Mouse (Mus musculus): ENCODE data around the gene Gdf15. TPM values are rescaled to one million over a fixed set of nuclear protein-coding genes. Genes with fewer than 3 reads are reported as not detected.

Gdf15 gene
- total RNA-seq, 2 experiments from 2014 or later = not detected

DNA sequence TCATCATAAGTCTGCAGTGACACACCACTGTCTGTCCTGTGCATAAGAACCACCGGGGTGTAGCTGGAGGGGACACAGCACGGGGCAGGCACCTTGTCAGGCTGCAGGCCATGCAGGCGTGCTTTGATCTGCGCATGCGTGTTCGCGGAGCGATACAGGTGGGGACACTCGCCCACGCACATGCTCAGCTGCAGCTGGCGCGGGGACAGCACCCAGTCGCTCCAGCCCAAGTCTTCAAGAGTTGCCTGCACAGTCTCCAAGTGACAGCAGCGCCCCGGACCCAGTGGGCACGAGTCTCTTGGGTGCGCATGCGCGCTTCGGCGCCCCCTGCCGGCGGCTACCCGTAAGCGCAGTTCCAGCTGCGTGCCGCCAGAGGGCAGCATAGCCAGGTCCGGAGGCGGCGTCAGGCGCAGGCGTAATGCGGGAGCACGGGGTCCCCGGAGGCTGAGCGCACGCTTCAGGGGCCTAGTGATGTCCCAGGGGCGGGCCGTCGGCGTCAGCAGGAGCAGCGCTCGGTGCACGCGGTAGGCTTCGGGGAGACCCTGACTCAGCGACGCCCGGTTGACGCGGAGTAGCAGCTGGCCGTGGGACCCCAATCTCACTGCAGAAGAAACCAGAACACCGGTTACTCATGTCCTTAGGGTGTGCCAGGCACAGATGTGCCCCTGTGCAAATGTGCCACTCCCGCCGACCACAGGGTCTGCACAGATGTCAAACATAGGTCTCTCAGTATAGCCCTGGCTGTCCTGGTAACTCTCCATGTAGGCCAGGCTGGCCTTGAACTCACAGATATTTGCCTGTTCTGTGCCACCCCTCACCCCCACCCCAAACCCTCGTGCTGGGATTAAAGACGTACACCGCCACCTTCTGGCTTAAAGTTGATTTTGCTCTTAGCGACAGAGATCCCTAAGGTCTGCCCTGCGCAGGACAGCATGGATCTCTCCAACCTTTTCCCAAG is 2.4 kb downstream of the Gdf15 start:
- DNase-seq (ENCODE audit: low spot score in 2 of 2) = peak; percentile 82 to 91

DNA sequence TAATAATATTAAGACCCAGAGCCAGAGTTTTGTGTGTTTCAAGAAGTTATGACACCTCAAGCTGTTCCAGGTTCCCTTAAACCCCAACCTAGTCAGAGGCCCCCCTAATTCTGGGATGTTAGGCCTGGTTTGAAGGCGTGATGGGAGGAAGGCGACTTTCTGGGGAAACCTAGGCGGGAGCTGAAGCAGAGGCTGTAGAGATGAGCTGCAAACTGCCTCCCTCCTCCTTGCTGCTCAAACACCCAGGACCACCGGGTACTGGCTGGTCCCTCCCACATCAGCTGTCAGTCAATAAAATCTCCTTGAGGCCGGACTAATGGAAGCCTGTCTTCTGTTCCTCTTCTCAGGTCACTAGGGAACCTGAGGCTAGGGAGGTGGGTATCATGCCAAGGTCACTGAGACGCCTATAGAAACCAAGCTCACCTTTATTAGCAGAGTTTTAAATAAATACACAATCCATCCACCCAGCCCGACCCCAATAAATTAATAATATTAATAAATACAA is 3.2 kb downstream of the Gdf15 start:
- DNase-seq (ENCODE audit: low spot score in 2 of 2) = no peak

DNA sequence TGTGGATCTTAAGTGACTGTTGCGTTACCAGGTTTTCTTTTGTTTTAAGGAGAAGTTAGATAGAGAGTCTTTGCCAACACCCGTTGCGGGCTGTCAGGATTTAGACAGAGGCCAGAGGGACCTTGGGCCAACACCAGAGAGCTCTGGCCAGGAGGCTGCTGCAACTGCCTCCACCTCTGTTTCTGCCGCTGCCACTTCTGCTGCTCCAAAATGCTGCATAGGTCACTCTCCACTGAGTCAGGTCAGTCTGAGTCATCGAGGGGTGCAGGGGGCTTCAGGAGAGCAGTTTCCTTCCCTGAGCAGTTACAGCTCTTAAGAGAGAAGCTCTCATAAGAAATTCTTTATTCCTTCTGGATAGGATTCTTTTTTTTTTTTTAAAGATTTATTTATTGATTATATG is 5.2 kb downstream of the Gdf15 start:
- no peak for DNase-seq (ENCODE audit: low spot score in 2 of 2)

DNA sequence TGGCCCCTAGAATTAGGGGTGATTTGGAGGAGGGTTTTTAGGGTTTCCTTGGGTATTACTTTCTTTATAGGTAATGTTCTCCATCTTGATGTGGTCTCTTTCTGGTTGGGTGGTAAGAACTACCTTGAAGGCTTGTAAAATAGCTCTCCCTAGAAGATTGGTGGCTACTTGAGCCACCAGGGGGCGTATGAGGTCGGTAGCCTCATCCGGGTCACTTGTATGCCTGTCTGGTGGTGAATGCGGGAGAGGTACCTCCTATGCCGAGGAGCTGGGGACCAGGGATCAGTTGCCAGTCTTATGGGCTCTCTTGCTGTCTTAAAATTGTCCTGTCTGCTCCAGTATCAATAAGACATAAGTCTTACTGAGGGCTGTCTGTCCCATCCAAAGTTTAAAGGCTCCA is 7.2 kb downstream of the Gdf15 start:
- no peak for DNase-seq (ENCODE audit: low spot score in 2 of 2)

DNA sequence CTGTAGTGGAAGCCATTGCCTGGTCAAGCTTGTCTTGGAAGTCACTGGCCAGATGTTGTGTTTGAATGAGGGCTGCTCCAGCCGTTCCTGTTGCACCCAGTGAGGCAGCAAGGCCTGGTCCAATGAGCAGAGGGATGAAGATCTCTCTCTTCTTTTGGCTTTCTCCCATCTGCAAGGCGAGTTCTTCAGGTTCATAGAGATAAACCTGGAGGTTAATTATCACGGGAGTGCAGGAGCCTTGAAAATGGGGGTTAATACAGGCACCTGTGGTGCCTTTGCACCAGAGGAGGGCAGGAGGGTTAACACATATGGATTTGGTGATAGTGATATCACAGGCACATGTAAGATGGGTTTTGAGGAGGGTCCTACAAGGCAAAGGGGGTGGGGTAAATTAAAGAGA is 10.0 kb downstream of the Gdf15 start:
- DNase-seq (ENCODE audit: low spot score in 2 of 2) = no peak

DNA sequence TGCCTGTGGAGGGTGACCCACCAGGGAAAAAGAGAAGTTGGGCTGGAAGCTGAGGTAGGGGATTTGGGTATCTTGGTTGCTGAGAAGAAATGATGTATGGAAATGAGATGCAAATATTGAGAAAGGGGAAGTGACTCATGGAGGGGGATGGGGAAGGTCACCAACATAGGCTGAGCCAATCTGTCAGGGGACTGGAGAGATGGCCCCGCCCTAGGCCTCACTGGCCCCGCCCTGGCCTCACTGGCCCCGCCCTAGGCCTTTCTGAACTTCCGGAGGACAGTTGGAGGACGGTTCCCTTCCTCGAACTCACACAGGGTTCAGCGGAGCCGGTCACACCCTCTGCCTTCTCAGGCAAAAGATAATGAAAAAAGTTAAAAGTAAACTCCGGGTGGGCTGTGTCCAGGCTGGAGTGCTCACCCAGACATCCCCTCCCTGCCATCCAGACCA is 13.3 kb downstream of the Gdf15 start:
- no peak for DNase-seq (ENCODE audit: low spot score in 2 of 2)

DNA sequence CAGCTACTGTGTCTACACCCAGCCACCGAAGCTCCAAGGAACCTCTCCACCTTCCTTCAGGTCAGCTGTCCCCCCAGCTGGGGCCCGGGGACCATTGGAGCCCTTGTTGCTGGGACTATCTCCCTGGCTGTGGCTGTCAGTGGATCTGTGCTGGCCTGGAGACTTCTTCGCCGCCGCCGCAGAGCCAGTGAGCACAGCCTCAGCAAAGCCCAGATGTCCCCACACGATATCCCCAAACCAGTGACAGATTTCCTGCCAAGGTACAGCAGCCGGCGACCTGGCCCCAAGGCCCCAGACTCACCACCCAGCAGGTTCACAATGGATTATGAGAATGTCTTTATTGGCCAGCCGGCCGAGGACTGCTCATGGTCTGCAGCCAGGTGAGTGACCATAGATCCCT is 14.3 kb downstream of the Gdf15 start:
- DNase-seq (ENCODE audit: low spot score in 2 of 2) = no peak

DNA sequence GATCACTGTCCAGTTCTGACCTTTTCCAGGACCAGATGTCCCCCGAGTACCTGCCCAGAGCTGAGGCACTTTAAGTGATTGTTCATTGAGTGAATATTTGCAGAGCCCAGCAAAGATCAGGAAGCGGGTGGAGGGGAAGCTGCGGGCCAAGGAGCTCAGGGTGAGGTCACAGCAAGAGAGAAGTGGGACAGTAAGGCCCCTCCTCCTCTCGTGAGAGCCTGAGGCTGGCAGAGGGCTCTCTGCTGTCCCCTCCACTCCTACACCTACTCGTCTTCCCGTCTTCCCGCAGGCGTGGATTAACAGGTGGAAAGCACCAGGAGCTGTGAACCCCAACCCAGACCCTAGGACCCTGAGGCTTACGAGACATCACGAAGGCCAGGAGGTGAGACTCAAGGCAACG is 15.6 kb downstream of the Gdf15 start:
- DNase-seq (ENCODE audit: low spot score in 2 of 2) = no peak

DNA sequence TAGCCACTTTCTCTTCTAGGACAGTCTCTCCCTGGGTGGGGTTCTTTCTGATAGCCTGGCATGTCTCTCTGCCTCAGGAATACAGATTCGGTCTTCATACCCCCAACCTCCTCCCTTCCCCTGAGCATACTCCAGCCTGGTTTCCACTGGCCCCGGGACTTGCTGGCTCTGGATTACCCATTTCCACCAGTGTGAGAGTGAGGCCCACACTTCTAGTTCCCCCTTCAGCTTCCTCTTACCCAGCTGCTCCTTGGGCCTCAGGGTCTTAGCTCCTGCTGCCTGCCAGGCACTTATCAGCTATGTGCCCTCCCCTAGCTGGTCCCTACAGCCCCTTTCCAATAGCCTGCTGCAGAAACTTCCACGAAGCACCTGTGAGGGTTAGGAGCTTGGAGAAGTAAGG is 16.4 kb downstream of the Gdf15 start, which contains the start of gene Lrrc25:
Lrrc25 (plus strand) TSS at position 262 of the 400 bp plus-strand sequence.
- DNase-seq (ENCODE audit: low spot score in 2 of 2) = no peak

DNA sequence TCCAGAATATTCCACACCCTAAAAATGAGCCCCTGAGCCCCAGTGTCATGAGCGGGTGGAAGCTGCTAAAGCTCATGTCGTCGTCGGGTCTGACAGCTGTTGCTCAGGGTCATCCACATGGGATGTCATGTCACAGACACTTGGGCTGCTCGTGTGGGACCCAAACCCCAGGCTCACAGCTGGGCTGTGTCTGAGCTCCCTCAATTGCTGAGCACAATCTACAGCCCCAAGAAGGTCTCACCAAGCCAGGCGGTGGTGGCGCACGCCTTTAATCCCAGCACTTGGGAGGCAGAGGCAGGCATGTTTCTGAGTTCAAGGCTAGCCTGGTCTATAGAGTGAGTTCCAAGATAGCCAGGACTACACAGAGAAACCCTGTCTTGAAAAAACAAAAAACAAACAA is 17.0 kb downstream of the Gdf15 start:
- DNase-seq (ENCODE audit: low spot score in 2 of 2) = no peak

DNA sequence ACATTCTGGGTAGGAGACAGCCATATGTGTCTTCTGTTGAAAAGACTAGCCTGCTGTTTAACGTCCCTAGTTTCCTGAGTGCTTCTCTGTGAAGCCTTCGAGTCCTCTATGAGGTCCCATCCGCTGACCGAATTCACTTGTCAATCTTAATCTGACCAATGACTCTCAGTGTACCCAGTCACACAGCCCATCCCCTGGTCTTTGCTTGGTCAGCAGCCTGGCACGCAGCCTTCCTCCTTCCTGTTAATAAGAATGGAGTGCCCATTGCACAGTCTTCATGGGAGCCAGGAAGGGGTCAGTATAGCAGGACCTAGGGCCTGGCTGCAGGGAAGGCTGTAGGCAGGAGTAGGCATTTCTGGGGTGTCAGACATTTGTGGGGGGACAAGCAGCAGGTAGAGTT is 17.8 kb downstream of the Gdf15 start:
- DNase-seq (ENCODE audit: low spot score in 2 of 2) = no peak

DNA sequence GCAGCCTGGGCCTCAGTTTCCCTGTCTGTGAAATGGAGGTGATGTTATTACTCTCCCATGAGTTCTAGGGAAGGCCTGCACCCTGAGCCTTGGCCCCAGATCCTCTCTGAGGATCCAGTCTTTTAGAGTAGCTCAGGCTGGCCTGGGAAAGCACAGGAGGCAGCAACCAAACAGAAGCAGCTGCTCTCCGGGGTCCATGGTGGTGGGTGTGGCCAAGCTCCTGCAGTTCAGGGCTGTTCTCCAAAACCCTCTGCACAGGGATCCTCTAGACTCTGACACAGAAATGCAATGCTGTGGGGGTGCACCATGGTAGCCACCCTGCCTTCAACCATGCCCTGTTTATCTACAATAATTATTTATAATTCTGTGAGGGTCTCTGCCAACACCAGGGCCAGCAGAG is 18.5 kb downstream of the Gdf15 start:
- no peak for DNase-seq (ENCODE audit: low spot score in 2 of 2)

DNA sequence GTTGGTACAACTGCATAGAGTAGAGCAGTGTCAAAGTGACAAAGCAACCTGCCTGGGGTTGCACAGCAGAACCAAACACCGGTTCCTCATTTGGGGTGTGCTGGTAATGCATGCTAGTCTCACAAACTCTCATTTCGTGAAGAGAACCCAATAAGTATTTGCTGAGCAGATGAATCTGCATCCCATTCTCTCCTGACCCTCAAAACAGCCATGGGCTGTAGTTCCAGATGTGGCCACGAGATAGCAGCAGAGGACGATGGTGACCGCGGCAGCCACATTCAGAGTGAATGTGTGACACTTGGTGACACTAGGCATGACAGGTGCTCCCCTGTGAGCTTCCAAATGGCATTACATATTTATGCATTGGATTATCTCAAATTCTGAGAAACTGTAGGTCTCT is 20.4 kb downstream of the Gdf15 start:
- peak; percentile 88 to 92 for DNase-seq (ENCODE audit: low spot score in 2 of 2)

DNA sequence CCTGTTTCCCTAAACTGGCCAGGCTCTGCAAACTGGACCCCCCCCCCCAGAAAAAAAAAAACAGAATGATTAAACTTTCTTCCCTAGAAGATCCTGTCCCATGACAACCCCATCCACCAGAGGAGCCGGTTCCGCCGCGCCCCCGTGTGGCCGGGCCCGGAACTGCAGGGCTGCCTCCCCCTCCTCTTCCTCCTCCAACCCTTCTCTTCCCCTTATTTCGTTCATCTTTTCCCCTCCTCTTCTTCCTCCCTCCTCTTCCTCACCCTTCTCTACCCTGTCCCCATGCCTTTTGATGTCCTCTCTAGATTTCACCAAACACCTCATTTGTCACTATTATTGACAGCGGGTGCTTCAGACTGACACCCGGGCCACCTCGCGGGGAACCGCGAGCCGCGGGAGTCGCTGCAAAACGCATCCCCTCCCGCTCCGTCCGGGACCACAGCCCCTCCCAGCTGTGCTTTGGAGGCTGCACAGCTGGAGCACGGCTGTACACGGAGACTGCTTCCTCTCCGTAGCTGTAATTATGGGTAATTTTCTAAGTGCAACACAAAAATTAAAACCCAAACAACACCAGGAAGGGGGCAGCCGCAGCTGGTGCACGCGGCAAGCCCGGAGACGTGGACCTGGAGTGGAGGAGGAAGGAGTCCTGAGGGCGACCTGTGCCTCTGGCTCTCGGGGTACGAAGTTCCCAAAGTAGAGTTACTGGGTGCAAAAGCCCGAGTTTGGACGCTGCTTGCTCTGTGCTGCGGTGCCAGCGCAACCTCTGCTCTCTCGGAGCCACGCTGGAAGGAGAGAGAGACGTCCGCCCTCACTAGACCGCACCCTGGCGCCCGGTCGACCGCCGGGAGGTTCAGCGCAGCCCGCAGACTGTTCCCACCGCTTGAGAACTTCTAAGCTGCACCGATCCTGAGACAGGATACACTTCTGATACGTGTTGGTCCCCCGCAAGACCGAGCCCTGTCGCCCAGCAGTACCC is 21.2 kb downstream of the Gdf15 start:
- peak in 1 of 2 experiments; percentile 75 for DNase-seq (ENCODE audit: low spot score in 2 of 2)

DNA sequence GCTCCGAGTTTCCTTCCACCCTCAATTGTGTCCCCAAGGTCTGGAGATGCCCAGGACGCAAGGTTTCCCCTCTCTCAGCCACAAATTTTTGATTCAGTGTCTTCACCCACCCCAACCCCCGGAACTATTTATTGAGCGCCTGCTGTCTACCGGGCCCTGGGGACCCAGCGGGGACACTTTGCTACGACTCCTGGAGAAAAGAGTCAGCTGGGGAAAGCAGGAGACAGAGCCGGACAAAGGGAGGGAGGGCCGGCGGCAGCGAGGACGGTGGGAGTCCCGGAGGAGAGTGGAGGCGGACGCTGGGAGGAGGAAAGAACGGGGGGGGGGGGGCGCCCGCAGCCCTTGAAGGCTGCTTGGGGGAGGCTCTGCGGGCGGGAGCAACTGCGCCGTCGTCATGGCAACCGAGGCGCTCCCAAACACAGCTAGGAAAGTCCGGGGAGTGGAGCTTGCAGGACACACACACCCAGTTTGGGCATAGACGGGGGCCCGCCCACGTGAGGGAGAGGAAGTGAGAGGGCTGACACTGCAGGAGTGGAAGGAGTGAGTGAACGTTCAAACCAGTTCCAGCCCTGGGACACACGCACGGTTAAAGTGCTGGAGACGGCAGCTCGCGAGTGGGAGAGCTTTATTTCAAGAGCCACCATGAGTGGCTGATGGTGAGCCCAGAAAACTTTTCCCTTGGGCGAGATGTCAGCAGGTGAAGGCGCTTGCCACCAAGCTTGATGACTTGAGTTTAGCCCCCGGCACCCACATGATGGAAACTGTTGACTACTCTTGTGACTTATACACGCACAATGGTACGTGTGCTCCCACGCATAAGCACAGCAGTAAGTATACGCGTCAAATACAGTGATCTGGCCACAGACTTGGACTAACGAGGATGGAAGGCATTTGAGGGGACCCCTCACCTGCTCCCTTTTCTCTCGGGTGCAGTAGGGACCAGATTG is 22.1 kb downstream of the Gdf15 start:
- DNase-seq (ENCODE audit: low spot score in 2 of 2) = peak; percentile 87 to 91

DNA sequence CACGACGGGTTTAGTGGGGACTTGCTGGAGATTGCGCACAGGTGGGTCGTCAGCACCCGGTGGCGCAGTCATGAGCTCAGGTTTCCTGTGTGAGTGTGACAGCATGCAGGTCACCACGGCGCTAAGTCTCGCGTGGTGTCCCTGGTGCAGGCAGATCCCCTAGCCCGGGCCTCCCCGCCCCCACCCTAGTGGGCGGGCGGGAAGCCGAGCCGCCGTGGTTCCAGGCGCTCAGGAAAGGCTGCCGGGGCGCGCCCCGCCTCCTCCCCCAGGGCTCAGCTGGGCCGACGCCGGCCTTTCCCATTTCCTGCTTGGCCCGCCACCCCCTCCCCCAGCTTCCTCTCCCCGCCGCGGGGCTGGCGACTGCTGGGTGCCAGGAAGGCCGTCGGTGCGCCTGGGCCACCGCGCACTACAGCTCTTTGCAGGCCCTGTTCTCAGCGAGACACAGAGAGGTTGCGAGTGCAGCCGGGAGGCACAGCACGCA is 22.8 kb downstream of the Gdf15 start:
- DNase-seq (ENCODE audit: low spot score in 2 of 2) = peak in 1 of 2 experiments; percentile 63

DNA sequence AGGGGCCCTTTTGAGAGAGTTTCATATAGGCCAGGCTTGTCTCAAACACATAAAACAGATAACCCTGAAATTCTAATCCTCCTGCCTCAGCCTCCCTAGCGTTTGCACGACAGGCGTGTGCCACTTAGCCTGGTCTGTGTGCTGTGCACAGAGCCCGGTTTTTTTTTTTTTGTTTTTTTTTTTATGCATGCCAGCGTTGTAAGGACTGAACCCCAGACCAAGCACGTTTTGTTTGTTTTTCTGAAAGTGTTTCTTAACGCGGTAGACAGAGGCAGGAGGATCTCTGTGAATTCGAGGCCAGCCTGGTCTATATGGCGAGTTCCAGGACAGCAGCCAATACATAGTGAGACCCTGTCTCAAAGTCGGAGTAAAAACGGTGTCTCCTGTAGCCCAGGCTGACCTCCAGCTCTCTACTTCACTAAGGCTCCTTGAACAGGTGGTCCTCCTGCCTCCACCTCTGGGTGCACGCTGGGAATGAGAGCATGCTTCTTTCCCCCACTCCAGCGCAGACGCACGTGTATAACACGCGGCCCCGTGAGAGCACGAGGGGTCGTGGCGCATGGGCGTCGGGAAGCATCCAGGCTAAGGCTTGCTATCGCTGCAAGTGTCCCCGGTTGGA is 23.4 kb downstream of the Gdf15 start, which contains the start of gene Ssbp4:
Ssbp4 (minus strand) TSS at position 124 of the 619 bp plus-strand sequence.
- DNase-seq (ENCODE audit: low spot score in 2 of 2) = no peak

DNA sequence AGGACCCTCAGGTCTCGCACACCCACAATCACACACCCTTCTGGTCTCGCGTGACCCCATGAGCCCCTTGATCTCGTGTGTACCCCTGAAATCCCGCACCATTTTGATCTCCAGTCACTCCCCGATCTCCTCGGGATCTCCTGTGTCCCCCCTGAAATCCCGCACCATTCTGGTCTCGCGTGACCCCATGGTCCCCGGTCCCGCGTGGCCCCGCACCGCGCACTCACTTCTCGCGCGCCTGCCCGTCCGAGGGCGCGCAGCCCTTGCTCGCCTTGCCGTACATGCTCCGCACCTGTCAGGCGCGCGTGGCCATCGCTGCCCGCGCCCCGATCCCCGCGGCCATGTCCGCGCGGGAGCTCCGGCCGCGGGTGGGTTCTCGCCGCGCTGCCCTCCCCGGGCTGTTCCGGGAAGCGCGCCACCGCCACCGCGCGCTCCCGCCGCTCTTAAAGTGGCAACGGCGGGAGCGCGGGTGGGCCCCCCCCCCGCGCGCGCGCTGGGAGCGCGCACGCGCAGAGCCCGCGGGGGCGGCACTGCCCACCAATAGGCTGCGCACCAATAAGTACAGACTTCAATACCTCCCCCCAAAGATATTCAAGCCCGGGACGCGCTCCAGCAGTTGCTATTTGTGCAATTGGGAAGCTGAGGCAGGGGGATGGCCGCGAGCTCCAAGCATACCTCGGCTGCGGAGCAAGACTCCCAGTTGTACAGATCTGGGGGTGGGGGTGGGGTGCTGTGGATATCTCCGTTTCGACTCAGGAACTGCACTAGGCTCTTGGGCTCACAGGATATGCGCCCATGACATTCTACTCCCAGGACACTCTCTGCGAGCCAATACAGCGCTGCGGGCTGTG is 24.1 kb downstream of the Gdf15 start:
- DNase-seq (ENCODE audit: low spot score in 2 of 2) = peak in 1 of 2 experiments; percentile 47

DNA sequence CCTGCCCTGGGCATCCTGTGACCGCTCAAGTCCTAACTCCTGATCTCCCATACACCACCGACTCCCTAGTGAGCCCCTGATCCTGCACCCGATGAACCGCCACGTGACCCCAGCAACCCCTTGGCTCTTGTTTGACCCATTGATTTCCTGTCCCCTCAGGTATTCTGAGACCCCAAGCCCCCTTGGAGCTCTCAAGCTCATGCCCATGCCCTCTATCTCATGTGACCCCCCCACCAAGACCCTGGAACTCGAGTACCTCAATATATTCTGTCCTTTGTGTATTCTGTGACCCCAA is 24.7 kb downstream of the Gdf15 start:
- no peak for DNase-seq (ENCODE audit: low spot score in 2 of 2)

All from left cerebral cortex, adult 18-20 months (tissue).